16 mouse cellular contexts compared by ENCODE assay signal in the genomic region with DNA sequence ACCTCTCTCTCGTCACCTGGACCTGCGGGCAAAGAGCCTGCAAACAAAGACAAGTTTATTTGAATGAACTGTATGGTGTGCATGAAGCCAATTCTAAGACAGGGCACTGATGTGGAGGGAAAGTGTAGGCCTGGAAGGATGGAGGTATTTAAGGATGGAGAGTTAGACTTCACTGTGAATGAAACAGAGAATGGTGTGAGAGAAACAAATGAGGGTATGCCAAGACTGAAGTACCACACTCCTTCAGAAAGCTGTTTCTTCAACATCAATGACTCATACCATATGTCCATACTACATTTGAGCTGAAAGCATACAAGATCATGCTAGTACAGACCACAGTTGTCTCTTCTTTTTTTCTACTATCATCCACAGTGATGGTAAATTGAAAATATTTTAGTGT.
"Had no signal": no experiment of that assay in that cellular context is flagged by ENCODE, and none has a peak within 500 bp of the region (broad histone marks: within the 10 kb centered on the region; RNA-seq: fewer than 3 reads in every experiment).

No protein-coding gene starts in this region.

- DNase-seq: kidney, adult 11 months; kidney, adult 8-10 months; kidney, postnatal 10 days; kidney, postnatal 36 days; layer of hippocampus, postnatal 36 days; liver; lung, adult 18-20 months; lung, postnatal 10 days; lung, postnatal 36 days; retina, postnatal 1 day; right cerebral cortex, postnatal 4 days; thymus, adult 18-20 months; thymus, postnatal 36 days had no signal

- ATAC-seq: liver, embryonic 12.5 days; midbrain, embryonic 13.5 days; midbrain, embryonic 16.5 days had no signal
